Mouse (Mus musculus) A20 (cell line): ENCODE measurements around the gene Dcaf6.
"Not testable (repeated sequence)": the region's sequence is repeated elsewhere in the genome, so short reads cannot be mapped to it uniquely, and the experiment has no call there.

Source experiments
- DNase-seq: peaks from one replicate; pipeline ENCODE4 v3.0.0-alpha.2; 2011; ENCODE audit warnings: low read depth, low spot score

Dcaf6 gene

GRCm38 (mm10) chr1:165421357-165421915 is 38.8 kb downstream of the Dcaf6 start:
- DNase-seq: no peak

GRCm38 (mm10) chr1:165396401-165396805 is 63.9 kb downstream of the Dcaf6 start:
- DNase-seq: no peak

- DNase-seq: no peak
These were observed 64.3 kb downstream of the Dcaf6 start for GRCm38 (mm10) chr1:165395940-165396339.

- no peak for DNase-seq
These were observed 65.4 kb downstream of the Dcaf6 start for GRCm38 (mm10) chr1:165394836-165395235.

GRCm38 (mm10) chr1:165393033-165393432 is 67.2 kb downstream of the Dcaf6 start:
- peak; percentile 39 for DNase-seq

- peak; percentile 37 for DNase-seq
These were observed 71.6 kb downstream of the Dcaf6 start for GRCm38 (mm10) chr1:165388716-165389115.

- no peak for DNase-seq
These were observed 73.8 kb downstream of the Dcaf6 start for GRCm38 (mm10) chr1:165386525-165386923.

GRCm38 (mm10) chr1:165385810-165386524 is 74.3 kb downstream of the Dcaf6 start:
- no peak for DNase-seq

- no peak for DNase-seq
These were observed 86.4 kb downstream of the Dcaf6 start for GRCm38 (mm10) chr1:165373839-165374238.

- DNase-seq: no peak
These were observed 89.3 kb downstream of the Dcaf6 start for GRCm38 (mm10) chr1:165370990-165371389.

- peak; percentile 22 for DNase-seq
These were observed 95.2 kb downstream of the Dcaf6 start for GRCm38 (mm10) chr1:165365057-165365456.

- no peak for DNase-seq
These were observed 97.0 kb downstream of the Dcaf6 start for GRCm38 (mm10) chr1:165363271-165363670.

- DNase-seq: no peak
These were observed 103.9 kb downstream of the Dcaf6 start for GRCm38 (mm10) chr1:165356347-165356746.

GRCm38 (mm10) chr1:165348627-165349026 is 111.6 kb downstream of the Dcaf6 start:
- DNase-seq: no peak

GRCm38 (mm10) chr1:165344453-165344852 is 115.8 kb downstream of the Dcaf6 start:
- no peak for DNase-seq

- DNase-seq: no peak
These were observed 118.1 kb downstream of the Dcaf6 start for GRCm38 (mm10) chr1:165342126-165342525.

GRCm38 (mm10) chr1:165332797-165333196 is 127.5 kb downstream of the Dcaf6 start:
- no peak for DNase-seq

GRCm38 (mm10) chr1:165330859-165331258 is 129.4 kb downstream of the Dcaf6 start:
- no peak for DNase-seq

- not testable (repeated sequence) for DNase-seq
These were observed 131.6 kb downstream of the Dcaf6 start for GRCm38 (mm10) chr1:165328384-165329289.

- DNase-seq: no peak
These were observed 132.4 kb downstream of the Dcaf6 start for GRCm38 (mm10) chr1:165327831-165328230.

GRCm38 (mm10) chr1:165327370-165327769 is 132.9 kb downstream of the Dcaf6 start:
- no peak for DNase-seq

GRCm38 (mm10) chr1:165322934-165323333 is 137.3 kb downstream of the Dcaf6 start:
- no peak for DNase-seq
